Mouse (Mus musculus): Measurements from ENCODE around the gene Slc35g2. TPM values are rescaled to one million over a fixed set of nuclear protein-coding genes. Genes with fewer than 3 reads are reported as not detected.

The Slc35g2 gene
- polyA plus RNA-seq (2015; fragmentation: Illumina TruSeq; extraction: RNeasy Lipid Tissue Mini Kit (QIAGEN cat#74804); ENCODE audit: insufficient read depth, low replicate concordance), result 0.48 TPM

GRCm38 (mm10) chr9:100570626-100571233 is at the start of gene Slc35g2:
Gene Slc35g2, minus strand, starts transcription at chr9:100571090.

GRCm38 (mm10) chr9:100597546-100597945 is 26.7 kb upstream of the Slc35g2 start, which contains the start of gene Stag1:
Gene Stag1, plus strand, starts transcription at chr9:100597798.

GRCm38 (mm10) chr9:100545715-100546593 is 24.9 kb downstream of the Slc35g2 start, which contains the start of gene Nck1:
Gene Nck1, minus strand, starts transcription at chr9:100546134.

Other genes starting within 250 kb of the Slc35g2 start
- 1.4 TPM for gene Il20rb, start 84.3 kb downstream of the Slc35g2 start, polyA plus RNA-seq (2015; fragmentation: Illumina TruSeq; extraction: RNeasy Lipid Tissue Mini Kit (QIAGEN cat#74804); ENCODE audit: insufficient read depth, low replicate concordance)
- gene Nck1, start 25.0 kb downstream of the Slc35g2 start, polyA plus RNA-seq (2015; fragmentation: Illumina TruSeq; extraction: RNeasy Lipid Tissue Mini Kit (QIAGEN cat#74804); ENCODE audit: insufficient read depth, low replicate concordance), result 143 TPM
- gene Stag1, start 26.7 kb upstream of the Slc35g2 start, polyA plus RNA-seq (2015; fragmentation: Illumina TruSeq; extraction: RNeasy Lipid Tissue Mini Kit (QIAGEN cat#74804); ENCODE audit: insufficient read depth, low replicate concordance), result 54.1 TPM